Mouse (Mus musculus) embryo, embryonic 11.5 days (tissue): ENCODE measurements at regions not wholly inside any gene's neighbourhood (a gene's known extent, or its start where the extent isn't known, plus 50 kb on each side); places are given as distances from the start of the nearest gene placed in this dataset.

ENCODE experiments used
- DNase-seq: peaks from one replicate; pipeline ENCODE4 v3.0.0-alpha.2; 2012; ENCODE audit warnings: low read depth, low spot score

DNA sequence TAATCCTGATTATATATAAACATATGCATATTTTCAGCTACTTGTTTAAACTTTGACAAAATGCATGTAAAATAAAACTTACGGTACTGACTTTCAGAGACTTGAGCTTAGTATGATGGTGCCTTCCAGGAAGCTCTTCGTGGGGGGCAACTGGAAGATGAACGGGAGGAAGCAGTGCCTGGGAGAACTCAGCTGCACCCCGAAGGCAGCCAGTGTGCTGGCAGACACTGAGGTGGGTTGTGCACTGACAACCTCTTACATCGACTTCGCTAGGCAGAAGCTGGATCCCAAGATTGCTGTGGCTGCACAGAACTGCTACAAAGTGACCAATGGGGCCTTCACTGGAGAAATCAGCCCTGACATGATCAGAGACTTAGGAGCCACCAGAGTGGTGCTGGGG is 61.5 kb upstream of the Prdm1 start:
- no peak for DNase-seq

DNA sequence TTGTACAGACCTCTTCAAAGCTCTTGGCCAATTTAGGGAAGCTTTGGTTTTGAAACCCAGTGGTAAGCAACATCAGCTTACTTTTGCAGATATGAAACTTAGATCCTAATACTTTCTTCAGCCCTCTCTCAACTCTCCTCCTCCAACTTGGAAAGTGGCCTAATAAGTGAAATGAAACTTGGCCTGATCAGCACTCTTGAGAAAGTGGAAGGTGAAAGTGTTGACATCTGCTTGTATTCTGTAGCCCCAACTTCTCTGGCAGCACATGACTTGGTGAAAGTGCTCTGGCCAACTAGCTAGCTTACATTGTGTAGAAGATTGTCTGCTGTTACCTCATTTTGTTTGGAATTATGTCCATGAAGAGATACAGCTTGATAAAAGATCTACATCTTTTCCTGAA is 61.1 kb upstream of the Prdm1 start:
- no peak for DNase-seq

DNA sequence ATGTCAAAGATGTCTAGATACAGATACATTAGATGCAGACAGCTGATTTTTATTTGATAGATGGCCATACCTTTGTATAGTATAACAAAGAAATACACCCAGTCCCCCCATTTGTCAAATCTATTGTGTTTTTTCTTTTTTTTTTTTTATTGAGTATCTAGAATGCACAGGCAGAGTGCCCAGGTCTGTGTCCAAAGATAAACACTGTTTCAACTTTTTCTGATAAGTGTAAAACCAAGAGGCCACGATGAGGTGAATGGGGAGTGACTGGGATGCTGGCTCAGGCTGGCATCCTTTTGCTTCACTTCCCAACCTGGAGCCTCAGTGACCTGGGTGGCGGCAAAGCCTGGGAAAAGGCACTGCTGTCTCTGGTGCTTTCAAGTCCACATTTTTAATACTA is 54.4 kb upstream of the Prdm1 start:
- no peak for DNase-seq
